Mouse (Mus musculus): ENCODE measurements around the gene Pigq.

Pigq gene

GRCm38 (mm10) chr17:25944366-25945163, at the start of gene Pigq, which contains the start of gene Nhlrc4:
TSS of gene Pigq (minus strand) at chr17:25944936.
TSS of gene Nhlrc4 (minus strand) at chr17:25944961.
- ATAC-seq (ENCODE audit: low TSS enrichment), result no peak

GRCm38 (mm10) chr17:25993489-25993888, 48.8 kb upstream of the Pigq start:
- no peak for ATAC-seq (ENCODE audit: low TSS enrichment)

DNA sequence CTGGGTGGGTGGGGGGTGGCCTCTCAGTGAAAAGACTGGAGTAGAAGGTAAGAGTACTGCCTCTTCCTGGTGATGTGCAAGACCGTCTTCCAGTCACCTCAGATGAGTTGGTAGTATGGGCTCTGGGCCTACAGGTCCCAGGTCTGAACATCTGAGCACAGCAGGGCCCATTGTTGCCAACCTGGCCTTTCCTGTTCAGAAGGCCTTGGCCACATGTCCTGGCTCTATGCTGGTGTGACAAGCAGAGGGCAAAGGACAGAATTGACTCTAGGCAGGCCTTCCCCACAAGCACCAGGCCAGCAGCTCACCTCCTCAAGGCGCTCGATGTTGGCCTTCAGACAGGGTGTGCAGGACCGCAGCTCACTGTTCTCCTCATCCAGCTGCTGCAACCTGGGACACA, 47.5 kb upstream of the Pigq start:
- no peak for ATAC-seq (ENCODE audit: low TSS enrichment)

GRCm38 (mm10) chr17:25990331-25990730, 45.6 kb upstream of the Pigq start:
- ATAC-seq (ENCODE audit: low TSS enrichment), result no peak

DNA sequence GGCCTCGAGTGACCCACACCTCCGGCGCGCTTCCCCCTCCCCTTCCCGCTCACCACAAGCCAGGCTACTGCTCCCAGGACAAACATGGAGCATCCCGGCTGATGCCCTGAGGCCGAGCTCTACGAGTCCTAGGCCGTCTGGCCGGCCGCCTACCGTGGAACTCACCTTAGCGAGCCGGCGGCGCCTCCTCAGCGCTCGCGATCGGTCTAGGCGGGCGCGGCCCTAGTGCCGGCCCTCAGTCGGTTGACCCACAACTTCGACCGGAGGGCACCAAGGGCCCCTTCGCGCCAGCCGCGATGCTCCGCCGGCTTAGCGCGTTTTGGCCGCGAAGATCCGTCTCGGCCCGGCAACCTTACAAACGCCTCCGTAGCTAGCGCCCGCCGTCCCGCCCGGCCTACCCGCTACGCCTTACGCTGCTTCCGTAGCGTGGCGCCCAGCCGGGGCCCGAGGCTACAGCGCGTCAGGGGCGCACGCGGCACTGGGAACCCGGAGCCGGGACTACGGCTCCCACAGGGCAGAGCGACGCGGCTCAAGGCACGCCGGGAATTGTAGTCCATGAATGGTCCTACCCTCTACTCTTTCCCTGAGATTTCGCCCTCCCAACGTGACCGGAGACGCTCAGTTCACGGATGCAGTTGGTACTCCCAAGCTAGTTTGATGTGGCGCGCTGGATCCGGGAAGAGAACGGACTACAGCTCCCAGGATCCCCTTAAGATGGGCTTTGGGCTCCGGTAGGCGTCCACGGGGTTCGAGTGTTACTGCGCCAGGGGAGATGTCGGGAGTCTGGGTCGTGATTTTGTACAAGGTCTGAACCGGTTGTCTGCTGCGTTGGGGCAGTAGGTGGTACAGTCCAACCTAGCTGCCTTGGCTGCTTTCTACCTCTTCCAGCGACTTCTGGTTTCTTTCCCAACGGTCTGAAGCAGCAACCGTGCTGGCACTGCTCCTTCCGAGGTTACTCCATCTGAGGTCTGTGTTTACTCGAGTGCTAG, 40.9 kb upstream of the Pigq start, which contains the start of gene Capn15:
TSS of gene Capn15 (minus strand) at position 491 of the 989 bp plus-strand sequence.
- ATAC-seq (ENCODE audit: low TSS enrichment), result peak; percentile 91

DNA sequence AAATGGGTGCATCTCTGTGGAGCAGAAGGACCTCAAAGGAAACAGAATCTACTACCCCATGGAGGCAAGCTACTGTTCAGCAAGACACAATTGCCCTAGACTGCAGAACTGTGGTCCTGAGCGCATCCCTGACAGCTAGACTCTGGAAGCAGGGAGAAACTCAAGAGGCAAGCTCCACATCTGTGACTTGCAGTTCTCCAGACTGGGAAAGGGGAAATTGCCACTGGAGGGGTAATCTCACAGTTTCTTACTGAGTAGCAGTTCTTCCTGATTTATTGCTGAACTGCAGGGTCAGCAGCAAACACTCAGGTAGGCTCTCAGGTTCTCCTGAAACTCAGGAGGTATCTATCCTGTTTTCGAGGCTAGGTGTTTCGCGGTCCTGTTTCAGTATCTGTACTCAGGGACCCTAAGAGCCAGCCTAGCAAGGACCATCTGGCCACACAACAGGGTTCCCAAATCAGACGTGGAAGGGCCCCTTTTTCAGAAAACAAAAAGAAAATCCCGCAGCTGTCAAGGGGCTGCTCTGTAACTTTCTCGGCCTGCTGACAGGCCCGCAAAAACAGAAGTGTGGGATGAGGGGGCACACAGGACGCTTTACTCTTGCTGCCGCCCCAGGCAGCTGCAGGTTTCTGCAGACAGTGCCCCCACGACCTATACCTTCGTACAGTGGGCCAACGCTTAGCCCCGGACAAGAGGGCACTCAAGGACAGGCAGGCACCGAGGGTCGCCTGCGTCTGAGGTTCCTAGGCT, 40.0 kb upstream of the Pigq start:
- no peak for ATAC-seq (ENCODE audit: low TSS enrichment)

DNA sequence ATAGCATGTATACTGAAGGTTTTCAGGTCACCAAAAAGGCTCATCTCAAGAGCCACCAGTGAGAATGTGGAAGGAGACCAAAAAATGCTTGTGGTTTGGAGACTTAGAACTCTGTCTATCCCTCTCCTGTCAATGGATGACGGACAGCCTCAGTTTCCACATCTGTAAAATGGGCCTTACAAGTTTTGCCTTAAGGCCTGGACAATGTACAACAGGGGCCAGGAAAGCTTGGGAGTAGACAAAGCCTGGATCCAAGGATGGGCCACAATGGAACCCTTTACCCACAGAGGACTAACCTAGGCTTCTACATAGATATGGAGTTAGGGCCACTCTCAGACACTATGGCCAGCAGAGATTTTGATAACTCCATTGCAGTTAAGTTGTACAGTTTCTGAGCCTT, 39.3 kb upstream of the Pigq start:
- ATAC-seq (ENCODE audit: low TSS enrichment), result no peak

- no peak for ATAC-seq (ENCODE audit: low TSS enrichment)
These were observed 38.2 kb upstream of the Pigq start for GRCm38 (mm10) chr17:25982913-25983312.

GRCm38 (mm10) chr17:25980854-25981253, 36.1 kb upstream of the Pigq start:
- ATAC-seq (ENCODE audit: low TSS enrichment), result peak; percentile 26; the same call in 1 of the 2 replicates

DNA sequence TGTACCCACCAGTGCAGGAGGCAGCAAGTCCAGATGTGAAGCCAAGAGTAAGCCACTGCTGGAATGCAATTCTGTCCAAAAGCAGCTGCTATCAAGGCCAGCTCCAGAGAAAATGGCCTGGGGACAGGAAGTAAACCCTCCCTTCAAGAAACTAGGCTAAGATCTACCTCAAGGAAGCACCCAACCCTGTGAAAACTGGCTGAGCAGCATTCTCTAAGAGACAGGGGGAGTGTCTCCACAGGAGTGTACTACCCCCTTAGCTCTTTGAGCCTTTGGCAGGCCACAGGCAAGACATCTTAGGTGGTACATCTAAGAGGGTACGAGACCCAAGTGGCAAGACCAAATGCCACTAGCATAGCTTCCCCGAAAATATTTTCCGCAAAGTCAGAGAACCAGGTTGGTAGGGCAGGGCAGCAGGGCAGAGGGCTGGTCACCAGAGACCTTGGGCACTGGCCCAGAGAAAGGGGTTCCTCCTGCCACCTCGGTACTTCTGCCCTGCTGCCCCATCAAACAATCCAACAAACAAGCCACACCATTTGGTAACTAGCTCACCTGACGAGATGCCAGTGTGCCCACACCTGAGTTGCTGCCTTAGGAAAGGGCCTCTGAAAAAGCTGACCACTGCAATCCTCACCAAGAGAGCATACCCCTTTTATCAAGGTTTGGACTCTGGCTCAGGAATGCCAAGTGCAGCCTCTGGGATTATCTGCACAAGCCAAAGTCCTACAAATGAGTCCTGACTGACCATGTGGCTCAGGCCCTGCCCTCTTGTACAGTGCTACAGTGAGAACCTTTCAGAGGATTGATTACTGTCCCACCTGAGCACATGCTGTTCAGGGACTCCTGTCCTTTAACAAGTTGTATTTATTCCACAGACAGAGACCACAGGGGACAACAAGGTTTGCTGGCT, 35.3 kb upstream of the Pigq start:
- ATAC-seq (ENCODE audit: low TSS enrichment), result no peak

DNA sequence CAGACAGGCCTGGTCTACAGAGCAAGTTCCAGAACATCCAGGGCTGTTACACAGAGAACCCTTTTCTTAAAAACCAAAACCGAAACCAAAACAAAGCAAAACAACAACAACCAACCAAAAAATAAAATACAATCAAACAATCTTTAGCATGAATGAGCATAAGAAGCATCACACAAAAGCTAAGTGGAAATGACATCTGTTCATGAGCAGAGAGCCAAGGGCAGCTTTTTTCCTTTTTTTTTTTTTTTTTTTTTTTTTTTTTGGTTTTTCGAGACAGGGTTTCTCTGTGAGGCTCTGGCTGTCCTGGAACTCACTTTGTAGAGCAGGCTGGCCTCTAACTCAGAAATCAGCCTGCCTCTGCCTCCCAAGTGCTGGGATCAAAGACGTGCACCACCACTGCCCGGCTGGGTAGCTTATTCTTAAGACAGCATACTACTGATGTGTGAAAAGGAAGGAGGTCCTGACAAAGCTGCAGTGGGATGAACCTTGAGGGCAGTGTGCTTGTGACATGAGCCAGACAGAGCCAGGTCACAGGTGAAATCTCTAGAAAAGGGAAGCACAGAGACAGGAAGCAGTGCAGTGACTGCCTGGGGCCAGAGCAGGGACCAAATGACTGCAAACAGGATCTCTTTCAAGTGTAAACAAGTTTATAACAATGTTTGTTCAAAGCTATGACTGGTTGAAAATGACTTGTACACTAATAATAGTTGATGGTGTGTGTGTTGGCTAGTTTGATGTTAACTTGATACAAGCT, 26.4 kb upstream of the Pigq start:
- no peak for ATAC-seq (ENCODE audit: low TSS enrichment)

DNA sequence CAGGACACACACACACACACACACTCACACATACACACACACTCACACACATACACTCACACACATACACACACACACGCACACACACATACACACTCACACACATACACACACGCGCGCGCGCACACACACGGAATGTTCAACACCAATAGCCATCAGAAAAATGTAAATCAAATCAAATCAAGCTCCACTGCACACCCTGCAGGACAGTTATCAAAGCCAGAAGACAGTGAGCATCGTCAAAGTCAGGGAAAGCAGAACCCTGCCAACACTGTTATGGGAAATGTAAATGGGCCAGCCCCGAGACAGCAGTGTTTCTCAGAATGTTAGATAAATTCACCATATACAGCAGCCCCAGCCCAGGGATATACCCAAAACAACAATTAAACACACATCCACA, 25.7 kb upstream of the Pigq start:
- no peak for ATAC-seq (ENCODE audit: low TSS enrichment)

GRCm38 (mm10) chr17:25968176-25968575, 23.4 kb upstream of the Pigq start:
- ATAC-seq (ENCODE audit: low TSS enrichment), result no peak

DNA sequence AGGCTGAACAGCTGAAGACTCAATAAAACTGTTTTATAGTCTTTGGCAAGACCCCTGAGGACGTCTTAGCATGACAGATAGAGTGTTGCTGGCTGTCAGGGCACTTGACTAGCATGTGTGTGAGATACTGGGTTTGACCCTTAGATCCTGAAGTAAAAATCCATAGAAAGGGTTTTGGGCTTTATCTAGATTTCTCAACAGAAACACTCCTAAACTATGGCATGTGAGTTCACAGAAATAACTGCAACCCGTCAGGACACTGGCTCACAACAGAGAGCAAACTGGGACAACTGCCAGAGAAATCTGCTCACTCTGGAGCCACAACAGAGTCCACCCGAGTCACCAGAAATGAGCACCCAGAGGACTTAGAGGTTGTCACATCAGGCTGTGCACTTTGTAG, 22.9 kb upstream of the Pigq start:
- ATAC-seq (ENCODE audit: low TSS enrichment), result no peak

GRCm38 (mm10) chr17:25964271-25964670, 19.5 kb upstream of the Pigq start:
- no peak for ATAC-seq (ENCODE audit: low TSS enrichment)

- ATAC-seq (ENCODE audit: low TSS enrichment), result no peak
These were observed 17.7 kb upstream of the Pigq start for GRCm38 (mm10) chr17:25962413-25962905.

GRCm38 (mm10) chr17:25961566-25961965, 16.8 kb upstream of the Pigq start:
- ATAC-seq (ENCODE audit: low TSS enrichment), result no peak

DNA sequence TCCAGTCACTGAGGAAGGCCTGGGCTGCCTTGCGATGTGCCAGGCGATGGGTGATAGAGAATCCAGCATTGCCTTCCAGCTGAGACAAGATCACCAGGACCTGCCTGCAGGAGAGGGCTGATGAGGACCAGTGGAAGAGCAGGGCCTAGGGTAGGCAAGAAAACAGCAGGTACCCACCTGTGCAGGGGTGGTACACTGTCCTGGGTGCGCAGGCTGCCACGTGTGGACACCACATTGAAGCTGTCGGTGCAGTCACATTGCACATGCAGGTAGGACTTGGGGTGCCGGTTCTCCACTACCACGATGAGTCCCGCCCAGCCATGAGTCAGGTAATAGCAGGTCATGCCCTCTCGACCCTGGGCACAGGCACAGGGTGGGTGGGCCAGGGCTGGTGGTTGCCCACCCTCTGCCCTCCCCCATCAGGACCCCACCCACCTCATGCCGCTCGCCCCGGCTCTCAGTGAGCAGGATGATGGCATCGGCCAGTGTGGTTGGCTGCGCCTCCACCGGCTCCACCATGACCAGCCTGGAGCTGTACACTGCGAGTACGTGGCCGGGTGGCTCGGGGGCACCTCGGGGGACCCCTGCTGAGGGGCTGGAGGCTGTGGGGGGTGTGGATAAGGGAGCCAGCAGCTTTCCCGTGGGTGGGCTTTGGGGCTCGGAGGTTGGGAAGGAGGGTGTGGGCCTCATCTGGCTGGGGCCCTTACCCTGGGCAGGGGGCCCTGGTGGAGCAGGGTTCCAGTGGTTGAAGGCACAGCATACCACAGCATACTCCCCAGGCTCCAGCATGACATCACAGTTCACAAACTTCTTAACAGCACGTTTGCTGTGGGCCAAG, 15.1 kb upstream of the Pigq start:
- ATAC-seq (ENCODE audit: low TSS enrichment), result no peak

Data from frontal cortex, adult (tissue).